22 mouse cellular contexts compared by ENCODE assay signal in genomic region chr7:35311214-35311613, GRCm38 (mm10). TPM values are rescaled to one million over a fixed set of nuclear protein-coding genes. Genes with fewer than 3 reads are reported as not detected.
A peak's percentile ranks its signal among the peaks of the same experiment; 100 is the strongest.
DNase-seq lines count a peak whose midpoint lies in the region; ATAC-seq and TF ChIP-seq lines count a peak whose summit lies in the region.
"Had no signal": no experiment of that assay in that cellular context is flagged by ENCODE, and none has a peak within 500 bp of the region (broad histone marks: within the 10 kb centered on the region; RNA-seq: fewer than 3 reads in every experiment).

No protein-coding gene starts in this region.

- H3K9ac ChIP-seq in liver, postnatal 0 days (replicated peaks): no peak overlapping the region
- H3K9ac ChIP-seq in liver, embryonic 11.5 days (ENCODE audit: low read depth, low read length): no peak overlapping the region
- H3K9ac ChIP-seq: embryonic facial prominence, embryonic 13.5 days; embryonic facial prominence, embryonic 15.5 days; forebrain, embryonic 12.5 days had no signal

- H3K4me3 ChIP-seq in liver, postnatal 0 days (ENCODE audit: low read depth, low read length): no peak overlapping the region
- no peak overlapping the region for H3K4me3 ChIP-seq in liver, embryonic 11.5 days (ENCODE audit: low read depth, low read length)
- no peak overlapping the region for H3K4me3 ChIP-seq in small intestine, adult 2 months (ENCODE audit: low read depth, low read length)
- H3K4me3 ChIP-seq: embryonic facial prominence, embryonic 13.5 days; embryonic facial prominence, embryonic 15.5 days; erythroblast, embryonic 14.5 days; forebrain, embryonic 10.5 days; forebrain, embryonic 12.5 days had no signal

- DNase-seq in liver, postnatal 0 days: no peak
- no peak for DNase-seq in liver, embryonic 11.5 days (ENCODE audit: low spot score)
- DNase-seq in kidney, postnatal 36 days: no peak
- no peak for DNase-seq in layer of hippocampus, adult 8-10 months (ENCODE audit: low spot score in 2 of 2)
- DNase-seq: adrenal gland, adult 2 months; adrenal gland, postnatal 10 days; adrenal gland, postnatal 25 days; cerebellum, adult 11 months; cerebellum, adult 18-20 months; cerebellum, adult 8-10 months; cerebellum, adult 9-11 months; cerebellum, postnatal 14 days; cerebellum, postnatal 36 days; embryo, embryonic 11 days had no signal

- H3K4me2 ChIP-seq in liver, postnatal 0 days (ENCODE audit: low read depth, low read length): no peak overlapping the region
- no peak overlapping the region for H3K4me2 ChIP-seq in liver, embryonic 11.5 days
- H3K4me2 ChIP-seq: embryonic facial prominence, embryonic 13.5 days; embryonic facial prominence, embryonic 15.5 days; forebrain, embryonic 12.5 days had no signal

- H3K4me1 ChIP-seq in liver, postnatal 0 days (ENCODE audit: insufficient read depth): no peaks in the 10 kb centered on the region
- H3K4me1 ChIP-seq in liver, embryonic 11.5 days (replicated peaks; ENCODE audit: control insufficient read depth, insufficient read depth, low read length): no peaks in the 10 kb centered on the region
- H3K4me1 ChIP-seq in small intestine, adult 2 months (ENCODE audit: control insufficient read depth, insufficient read depth, insufficient read length, low read length): peaks cover 4% of the 10 kb centered on the region
- H3K4me1 ChIP-seq: embryonic facial prominence, embryonic 13.5 days; embryonic facial prominence, embryonic 15.5 days had no signal

- no peak for TF ChIP-seq POLR2A in small intestine, adult 2 months (IDR thresholded peaks at IDR 0.05; ENCODE audit: low read depth, low read length)

- TF ChIP-seq EP300 in liver, postnatal 0 days (IDR thresholded peaks at IDR 0.05; ENCODE audit: low read depth): no peak

- H3K36me3 ChIP-seq in liver, postnatal 0 days (replicated peaks; ENCODE audit: insufficient read depth, low read length): peaks cover 9% of the 10 kb centered on the region; the same call in 1 of the 2 replicates
- peaks cover 7% of the 10 kb centered on the region for H3K36me3 ChIP-seq in liver, embryonic 11.5 days (ENCODE audit: control insufficient read depth, insufficient read depth, low read length)
- peaks cover 31% of the 10 kb centered on the region for H3K36me3 ChIP-seq in small intestine, adult 2 months (ENCODE audit: control insufficient read depth, insufficient read depth, low read length)

- H3K9me3 ChIP-seq in liver, postnatal 0 days (ENCODE audit: low read length): no peaks in the 10 kb centered on the region
- H3K9me3 ChIP-seq in liver, embryonic 11.5 days (ENCODE audit: control insufficient read depth, low read length): no peaks in the 10 kb centered on the region
- H3K9me3 ChIP-seq: embryonic facial prominence, embryonic 13.5 days; embryonic facial prominence, embryonic 15.5 days; forebrain, embryonic 10.5 days; forebrain, embryonic 12.5 days had no signal

- WGBS in liver, postnatal 0 days (ENCODE audit: insufficient replicate concordance): 76% methylated on average over 3 of the region's 3 CpGs
- 92% methylated on average over 3 of the region's 3 CpGs for WGBS in liver, embryonic 11.5 days
- WGBS in small intestine, adult 2 months: 40% methylated on average over 3 of the region's 3 CpGs

- TF ChIP-seq CTCF in liver, postnatal 0 days (IDR thresholded peaks at IDR 0.05; ENCODE audit: low read depth): no peak
- no peak for TF ChIP-seq CTCF in small intestine, adult 2 months (IDR thresholded peaks at IDR 0.05; ENCODE audit: extremely low read depth, insufficient read length, insufficient replicate concordance, low read depth, low read length)

- H3K27me3 ChIP-seq in liver, postnatal 0 days (ENCODE audit: insufficient read depth, low read length): no peaks in the 10 kb centered on the region
- H3K27me3 ChIP-seq in liver, embryonic 11.5 days (replicated peaks; ENCODE audit: control insufficient read depth, insufficient read depth, low read length): no peaks in the 10 kb centered on the region
- H3K27me3 ChIP-seq in small intestine, adult 2 months (ENCODE audit: control insufficient read depth, insufficient read depth, low read length): no peaks in the 10 kb centered on the region
- H3K27me3 ChIP-seq: embryonic facial prominence, embryonic 13.5 days; embryonic facial prominence, embryonic 15.5 days; forebrain, embryonic 12.5 days had no signal

- no peak overlapping the region for H3K27ac ChIP-seq in liver, postnatal 0 days (ENCODE audit: low read depth)
- H3K27ac ChIP-seq in liver, embryonic 11.5 days (ENCODE audit: low read depth, low read length): no peak overlapping the region
- H3K27ac ChIP-seq in small intestine, adult 2 months (ENCODE audit: insufficient read depth, low read depth, low read length): peak overlapping the region; percentile 33; the same call in 1 of the 2 replicates
- H3K27ac ChIP-seq: embryonic facial prominence, embryonic 13.5 days; embryonic facial prominence, embryonic 15.5 days; forebrain, embryonic 10.5 days; forebrain, embryonic 12.5 days had no signal

- 0 out of 2 replicates have a peak, but pooled peaks have one; percentile 35 for ATAC-seq in liver, postnatal 0 days
- ATAC-seq in liver, embryonic 11.5 days (replicated peaks; ENCODE audit: low FRiP score): no peak
- ATAC-seq: forebrain, embryonic 14.5 days; forebrain, embryonic 16.5 days had no signal

RNA-seq across cellular contexts. Expression of gene Gpatch1, which starts 7.0 kb away (rescaled TPM):
- 4.9 and 5.6 TPM in 2 replicates for polyA plus RNA-seq in liver, postnatal 0 days (2015; fragmentation: Nextera tagmentation; extraction: Ambion mirVana)
- polyA plus RNA-seq in liver, embryonic 11.5 days (2014; fragmentation: Nextera tagmentation; extraction: Ambion mirVana): 15.3 and 16.1 TPM in 2 replicates
- 0.89 and 2.2 TPM in 2 replicates for polyA plus RNA-seq in small intestine, adult 2 months (2012; rRNA removed)
- total RNA-seq in layer of hippocampus, adult 8-10 months (2022): 10 to 100 TPM; 25.3 to 30.4 (median 26.5) TPM

RNA-seq across cellular contexts. Expression of gene Rhpn2, which starts 22.8 kb away (rescaled TPM):
- 8.1 TPM in 2 replicates for polyA plus RNA-seq in liver, postnatal 0 days (2015; fragmentation: Nextera tagmentation; extraction: Ambion mirVana)
- 6.1 and 6.8 TPM in 2 replicates for polyA plus RNA-seq in liver, embryonic 11.5 days (2014; fragmentation: Nextera tagmentation; extraction: Ambion mirVana)
- polyA plus RNA-seq in small intestine, adult 2 months (2012; rRNA removed): 14.6 and 46.0 TPM in 2 replicates
- total RNA-seq in layer of hippocampus, adult 8-10 months (2022): 1 to 10 TPM; 6.2 to 7.6 (median 7.3) TPM
